Mouse (Mus musculus): ENCODE measurements around the gene Coa6. TPM values are rescaled to one million over a fixed set of nuclear protein-coding genes. Genes with fewer than 3 reads are reported as not detected.

Gene Coa6
- polyA plus RNA-seq, 1 experiment from 2014 or later, result 34.6 TPM

- no peak overlapping the region for H3K9ac ChIP-seq
- H3K9me3 ChIP-seq (replicated peaks), result no peaks in the 10 kb centered on the region
- ATAC-seq (ENCODE audit: insufficient read depth), result no peak; the same call in 1 of the 2 replicates
- H3K27me3 ChIP-seq, result no peaks in the 10 kb centered on the region
- no peak overlapping the region for H3K4me2 ChIP-seq
- no peak overlapping the region for H3K27ac ChIP-seq (replicated peaks)
- 55% methylated on average over 7 of the region's 7 CpGs for WGBS (ENCODE audit: insufficient replicate concordance)
- H3K4me3 ChIP-seq (replicated peaks), result no peak overlapping the region
- H3K4me1 ChIP-seq (replicated peaks), result peaks cover 3% of the 10 kb centered on the region; the same call in 1 of the 2 replicates
- peaks cover 45% of the 10 kb centered on the region for H3K36me3 ChIP-seq (replicated peaks)
These were observed 41.8 kb downstream of the Coa6 start for GRCm38 (mm10) chr8:126464071-126464470.

- Histone ChIP-seq H3K9ac (peak overlapping the region; percentile 59), H3K4me3 (replicated peaks) (peak overlapping the region; percentile 73), H3K9me3 (replicated peaks) (no peaks in the 10 kb centered on the region), H3K4me1 (replicated peaks) (peaks cover 26% of the 10 kb centered on the region), H3K27me3 (peaks cover 18% of the 10 kb centered on the region), H3K36me3 (replicated peaks) (peaks cover 18% of the 10 kb centered on the region), H3K4me2 (peak overlapping the region; percentile 84), H3K27ac (replicated peaks) (no peak overlapping the region)
- ATAC-seq (ENCODE audit: insufficient read depth), result peak; percentile 69
- WGBS (ENCODE audit: insufficient replicate concordance), result 4% methylated on average over 16 of the region's 16 CpGs
These were observed 51.5 kb downstream of the Coa6 start for GRCm38 (mm10) chr8:126473802-126474298.

GRCm38 (mm10) chr8:126474299-126475187 lies 52.2 kb downstream of the Coa6 start, which contains the start of gene Tarbp1:
Gene Tarbp1 (minus strand): TSS chr8:126475065.
- H3K27ac ChIP-seq (replicated peaks), result peak within 1 kb of the TSS; percentile 59
- under 1% methylated on average over 124 of the region's 124 CpGs for WGBS (ENCODE audit: insufficient replicate concordance)
- no peaks in the 10 kb centered on the region for H3K9me3 ChIP-seq (replicated peaks)

More at GRCm38 (mm10) chr8:126474299-126475187, 52.2 kb downstream of the Coa6 start, which contains the start of gene Tarbp1:
- H3K9ac ChIP-seq, result peak within 1 kb of the TSS; percentile 59
- peak; percentile 86 for ATAC-seq (ENCODE audit: insufficient read depth)
- peaks cover 13% of the 10 kb centered on the region for H3K36me3 ChIP-seq (replicated peaks)
- H3K27me3 ChIP-seq, result peaks cover 18% of the 10 kb centered on the region
- peaks cover 26% of the 10 kb centered on the region for H3K4me1 ChIP-seq (replicated peaks)
- peak within 1 kb of the TSS; percentile 73 for H3K4me3 ChIP-seq (replicated peaks)
- H3K4me2 ChIP-seq, result peak within 1 kb of the TSS; percentile 84

Other genes starting within 250 kb of the Coa6 start
- gene Slc35f3, start 124.0 kb upstream of the Coa6 start, polyA plus RNA-seq (2015; fragmentation: Nextera tagmentation; extraction: Ambion mirVana), result not detected in 2 replicates
- 1.2 and 1.3 TPM in 2 replicates for gene Tarbp1, start 52.5 kb downstream of the Coa6 start, polyA plus RNA-seq (2015; fragmentation: Nextera tagmentation; extraction: Ambion mirVana)
- 3.8 and 4.0 TPM in 2 replicates for gene Irf2bp2, start 171.5 kb downstream of the Coa6 start, polyA plus RNA-seq (2015; fragmentation: Nextera tagmentation; extraction: Ambion mirVana)

Measured in liver, embryonic 15.5 days (tissue).